Mouse (Mus musculus) megakaryocyte, embryonic 14.5 days (primary cell): Measurements from ENCODE around the gene Slc35e3.
"Not testable (repeated sequence)": the region's sequence is repeated elsewhere in the genome, so short reads cannot be mapped to it uniquely, and the experiment has no call there.

Experiments used
- FLI1 ChIP-seq: IDR thresholded peaks from 2 replicates; pipeline ENCODE4 v1.6.1; 2012; ENCODE audit warnings: low read length, inconsistent platforms, mixed read lengths
- GATA1 ChIP-seq: IDR thresholded peaks from 3 replicates; pipeline ENCODE4 v1.6.1; 2012; ENCODE audit warnings: mixed read lengths, low read length, inconsistent platforms, borderline replicate concordance

DNA sequence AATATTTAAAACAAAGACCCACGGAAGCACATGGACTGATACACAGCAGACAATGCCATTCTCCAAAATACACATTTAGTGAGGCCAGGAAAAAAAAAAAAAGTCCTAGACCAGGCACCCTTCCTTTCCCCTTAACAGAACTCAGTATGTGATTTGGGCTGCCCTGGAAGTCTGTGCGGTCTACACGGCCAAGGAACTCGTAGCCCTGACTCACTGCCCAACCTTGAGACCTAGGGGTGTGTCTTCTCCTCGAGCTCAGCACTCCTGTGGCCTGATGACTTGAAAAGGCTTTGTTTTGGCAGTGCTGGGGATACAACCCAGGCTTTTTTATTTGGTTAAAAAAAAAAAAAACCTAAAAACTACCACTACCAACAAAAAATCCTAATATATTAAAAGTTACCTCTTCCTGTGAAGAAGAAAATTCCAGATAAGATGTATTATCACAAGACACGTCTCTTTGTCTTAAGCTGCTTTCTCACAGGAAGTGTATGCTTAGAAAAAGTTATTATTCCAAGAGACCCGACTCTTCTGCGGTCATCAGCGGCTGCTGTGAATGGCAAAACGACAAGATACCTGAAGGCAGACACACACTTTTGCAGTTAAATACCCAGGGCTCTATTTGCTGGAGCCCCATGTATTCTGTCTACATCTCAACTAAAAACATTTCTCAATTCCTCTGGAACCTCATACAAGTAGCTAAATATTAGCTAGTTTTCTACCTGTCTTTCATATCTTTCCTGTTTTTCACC, 11.9 kb downstream of the Slc35e3 start:
- not testable (repeated sequence) for TF ChIP-seq FLI1, GATA1
